Mouse (Mus musculus) testis, postnatal 14 days (tissue): ENCODE measurements at regions not wholly inside any gene's neighbourhood (a gene's known extent, or its start where the extent isn't known, plus 50 kb on each side); places are given as distances from the start of the nearest gene placed in this dataset.
A peak's percentile ranks its signal among the peaks of the same experiment; 100 is the strongest.

Experiments
- DNase-seq: peaks from one replicate; pipeline ENCODE4 v3.0.0; 2021; ENCODE audit warnings: low spot score

- no peak for DNase-seq
Observed at GRCm38 (mm10) chr2:74977828-74978227, 152.2 kb downstream of the Mtx2 start.

GRCm38 (mm10) chr2:74981856-74982255 lies 156.3 kb downstream of the Mtx2 start:
- no peak for DNase-seq

- no peak for DNase-seq
Observed at GRCm38 (mm10) chr2:74993802-74994201, 168.2 kb downstream of the Mtx2 start.

- DNase-seq, result no peak
Observed at GRCm38 (mm10) chr2:74994998-74995397, 169.4 kb downstream of the Mtx2 start.

GRCm38 (mm10) chr2:74997736-74998135 lies 172.1 kb downstream of the Mtx2 start:
- no peak for DNase-seq

- DNase-seq, result peak; percentile 18
Observed at GRCm38 (mm10) chr2:75000368-75000796, 174.8 kb downstream of the Mtx2 start.

GRCm38 (mm10) chr2:75002562-75002961 lies 177.0 kb downstream of the Mtx2 start:
- DNase-seq, result no peak

- DNase-seq, result no peak
Observed at GRCm38 (mm10) chr2:75008116-75008515, 182.5 kb downstream of the Mtx2 start.

- no peak for DNase-seq
Observed at GRCm38 (mm10) chr2:75010647-75011046, 185.0 kb downstream of the Mtx2 start.

GRCm38 (mm10) chr2:75012046-75012445 lies 186.4 kb downstream of the Mtx2 start:
- DNase-seq, result no peak

GRCm38 (mm10) chr2:75014994-75015728 lies 189.6 kb downstream of the Mtx2 start:
- DNase-seq, result no peak

GRCm38 (mm10) chr2:75019459-75019858 lies 193.9 kb downstream of the Mtx2 start:
- no peak for DNase-seq

GRCm38 (mm10) chr2:75021639-75022038 lies 196.0 kb downstream of the Mtx2 start:
- no peak for DNase-seq

- no peak for DNase-seq
Observed at GRCm38 (mm10) chr2:75028151-75028550, 202.5 kb downstream of the Mtx2 start.

GRCm38 (mm10) chr2:75029089-75029693 lies 203.6 kb downstream of the Mtx2 start:
- DNase-seq, result no peak

- no peak for DNase-seq
Observed at GRCm38 (mm10) chr2:75034708-75035107, 209.1 kb downstream of the Mtx2 start.

- DNase-seq, result no peak
Observed at GRCm38 (mm10) chr2:75039066-75039465, 213.5 kb downstream of the Mtx2 start.

- no peak for DNase-seq
Observed at GRCm38 (mm10) chr2:75046892-75047291, 221.3 kb downstream of the Mtx2 start.

GRCm38 (mm10) chr2:75048071-75048470 lies 222.5 kb downstream of the Mtx2 start:
- no peak for DNase-seq

GRCm38 (mm10) chr2:75054474-75055186 lies 229.0 kb downstream of the Mtx2 start:
- DNase-seq, result no peak

- DNase-seq, result peak; percentile 21
Observed at GRCm38 (mm10) chr2:75055187-75055543, 229.6 kb downstream of the Mtx2 start.

GRCm38 (mm10) chr2:75061009-75061408 lies 235.4 kb downstream of the Mtx2 start:
- DNase-seq, result peak; percentile 16
